Mouse (Mus musculus): ENCODE measurements around the gene Ankrd65. TPM values are rescaled to one million over a fixed set of nuclear protein-coding genes. Genes with fewer than 3 reads are reported as not detected.
A peak's percentile ranks its signal among the peaks of the same experiment; 100 is the strongest.

The Ankrd65 gene
- polyA plus RNA-seq, 1 experiment from 2014 or later = 0.69 TPM

DNA sequence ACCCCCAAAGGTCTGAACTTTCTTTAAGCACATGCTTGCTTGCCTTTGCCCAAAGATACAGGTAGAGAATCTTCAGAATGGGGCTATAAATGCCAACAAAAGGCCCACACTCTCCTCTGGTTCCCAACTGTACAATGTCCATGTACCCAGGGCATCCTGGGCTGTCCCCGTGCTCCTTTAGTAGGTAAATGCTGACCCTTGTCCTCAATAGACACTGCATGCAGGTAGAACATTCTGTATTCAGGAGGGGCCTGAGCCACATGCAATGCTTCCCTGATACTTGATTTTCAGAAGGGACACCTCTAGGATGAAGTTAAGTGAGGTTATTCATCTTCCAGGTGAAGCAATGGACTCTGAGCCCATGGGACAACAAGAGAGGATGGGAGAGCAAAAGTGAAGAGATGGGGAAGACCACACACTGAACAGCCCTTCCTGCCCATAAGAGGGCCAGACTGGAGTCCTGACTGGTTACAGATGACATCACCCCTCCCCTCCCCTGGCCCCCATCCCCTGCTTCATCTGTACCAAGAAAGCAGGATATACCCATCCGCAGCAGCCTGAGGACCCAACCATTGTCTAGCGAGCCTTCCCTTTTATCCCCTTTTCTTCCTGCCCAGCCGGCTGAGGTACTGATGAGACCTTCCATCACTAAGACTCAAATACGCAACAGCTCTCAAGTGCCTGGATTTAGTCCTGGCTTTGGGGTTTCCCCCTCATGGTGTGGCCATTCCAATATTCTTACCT, 16.7 kb upstream of the Ankrd65 start:
- Histone ChIP-seq H3K4me1 (replicated peaks; ENCODE audit: control insufficient read depth, insufficient read depth, low read length) (peaks cover 45% of the 10 kb centered on the region), H3K36me3 (ENCODE audit: control insufficient read depth, insufficient read depth, low read length) (no peaks in the 10 kb centered on the region)
- WGBS = 39% methylated on average over 5 of the region's 5 CpGs

DNA sequence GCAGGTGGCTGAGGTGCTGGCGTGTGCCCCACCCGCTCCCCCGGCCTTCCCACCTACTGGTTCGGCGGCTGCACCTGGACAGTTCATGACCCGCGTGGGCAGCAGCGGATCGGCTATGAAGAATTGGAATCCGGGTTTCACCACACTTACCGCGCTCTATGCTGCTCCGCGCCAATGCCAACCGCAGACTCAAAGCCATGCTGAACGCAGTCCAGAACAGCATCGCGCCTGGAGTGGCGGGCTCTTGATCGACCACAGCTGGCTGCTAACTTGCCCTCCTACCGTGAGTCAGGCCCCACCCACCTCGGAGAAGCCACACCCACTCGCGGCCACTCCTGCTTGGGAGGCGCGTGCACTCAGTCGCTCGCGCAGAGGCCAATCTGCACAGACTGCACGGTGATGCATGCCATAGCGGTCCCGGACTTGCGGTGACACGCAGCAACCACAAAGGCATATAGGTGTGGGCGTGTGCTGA, 15.9 kb upstream of the Ankrd65 start, which contains the start of gene Vwa1:
TSS of gene Vwa1 (minus strand) at position 419 of the 475 bp plus-strand sequence.
- Histone ChIP-seq H3K27me3 (ENCODE audit: control insufficient read depth, insufficient read depth, low read depth, low read length) (peaks cover 17% of the 10 kb centered on the region), H3K36me3 (ENCODE audit: control insufficient read depth, insufficient read depth, low read length) (no peaks in the 10 kb centered on the region), H3K27ac (ENCODE audit: low read length) (peak within 1 kb of the TSS; percentile 75), H3K9ac (ENCODE audit: low read length) (peak within 1 kb of the TSS; percentile 57), H3K4me2 (ENCODE audit: low read depth, low read length) (peak within 1 kb of the TSS; percentile 87), H3K9me3 (ENCODE audit: control insufficient read depth, low read length) (no peaks in the 10 kb centered on the region), H3K4me1 (replicated peaks; ENCODE audit: control insufficient read depth, insufficient read depth, low read length) (peaks cover 45% of the 10 kb centered on the region), H3K4me3 (ENCODE audit: low read length) (peak within 1 kb of the TSS; percentile 49)
- WGBS = under 1% methylated on average over 35 of the region's 35 CpGs
- ATAC-seq (ENCODE audit: low read depth) = peak; percentile 71

More for the DNA sequence above, 16.7 kb upstream of the Ankrd65 start:
- H3K4me3 ChIP-seq (ENCODE audit: low read length) = peak overlapping the region; percentile 49
- H3K4me2 ChIP-seq (ENCODE audit: low read depth, low read length) = peak overlapping the region; percentile 87
- 0 out of 2 replicates have a peak overlapping the region, but pooled peaks have one; percentile 14 for H3K9ac ChIP-seq (ENCODE audit: low read length)
- ATAC-seq (ENCODE audit: low read depth) = no peak
- H3K27me3 ChIP-seq (ENCODE audit: control insufficient read depth, insufficient read depth, low read depth, low read length) = peaks cover 17% of the 10 kb centered on the region
- H3K9me3 ChIP-seq (ENCODE audit: control insufficient read depth, low read length) = no peaks in the 10 kb centered on the region
- H3K27ac ChIP-seq (ENCODE audit: low read length) = no peak overlapping the region

DNA sequence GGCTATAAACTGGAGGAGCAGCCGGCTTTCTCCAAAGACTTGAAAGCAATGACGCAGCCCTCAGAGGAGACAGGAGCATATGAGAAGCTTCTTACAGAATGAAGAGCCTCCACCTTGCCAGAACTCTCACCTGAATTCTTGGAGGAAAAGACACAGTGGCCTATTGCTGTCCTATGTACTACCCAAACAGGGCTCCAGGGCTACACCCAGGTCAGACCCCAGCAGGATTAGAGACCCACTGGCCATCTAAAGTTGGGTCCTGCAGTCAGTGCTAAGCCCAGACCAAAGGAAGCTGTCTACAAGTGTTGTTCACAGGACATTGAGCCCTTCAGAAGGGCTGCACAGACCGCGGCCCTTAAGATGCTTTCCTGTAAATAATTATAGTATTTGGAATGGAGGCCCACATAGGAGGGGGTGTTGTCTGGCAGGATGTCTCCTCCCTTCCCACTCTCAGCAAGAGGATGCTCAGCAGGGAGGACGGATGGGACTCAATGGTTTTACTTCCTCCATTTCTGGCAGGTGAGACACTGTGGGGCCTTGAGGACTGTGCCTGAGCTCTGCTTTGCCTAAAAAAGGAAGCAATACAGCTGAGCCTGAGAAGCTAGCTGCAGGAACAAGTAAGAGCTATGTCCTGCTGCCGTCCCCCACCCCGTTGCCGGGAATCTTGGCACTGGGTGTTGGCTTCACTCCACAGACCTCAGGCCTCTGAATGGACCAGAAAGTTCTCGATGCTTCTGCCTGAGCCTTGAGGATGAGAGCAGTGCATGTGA, 15.1 kb upstream of the Ankrd65 start:
- no peaks in the 10 kb centered on the region for H3K9me3 ChIP-seq (ENCODE audit: control insufficient read depth, low read length)
- WGBS = 23% methylated on average over 9 of the region's 9 CpGs
- H3K9ac ChIP-seq (ENCODE audit: low read length) = no peak overlapping the region
- peak; percentile 34 for ATAC-seq (ENCODE audit: low read depth)
- peak overlapping the region; percentile 75 for H3K27ac ChIP-seq (ENCODE audit: low read length)
- H3K4me2 ChIP-seq (ENCODE audit: low read depth, low read length) = peak overlapping the region; percentile 87
- peak overlapping the region; percentile 49 for H3K4me3 ChIP-seq (ENCODE audit: low read length)
- peaks cover 45% of the 10 kb centered on the region for H3K4me1 ChIP-seq (replicated peaks; ENCODE audit: control insufficient read depth, insufficient read depth, low read length)
- H3K27me3 ChIP-seq (ENCODE audit: control insufficient read depth, insufficient read depth, low read depth, low read length) = peaks cover 17% of the 10 kb centered on the region
- H3K36me3 ChIP-seq (ENCODE audit: control insufficient read depth, insufficient read depth, low read length) = no peaks in the 10 kb centered on the region

DNA sequence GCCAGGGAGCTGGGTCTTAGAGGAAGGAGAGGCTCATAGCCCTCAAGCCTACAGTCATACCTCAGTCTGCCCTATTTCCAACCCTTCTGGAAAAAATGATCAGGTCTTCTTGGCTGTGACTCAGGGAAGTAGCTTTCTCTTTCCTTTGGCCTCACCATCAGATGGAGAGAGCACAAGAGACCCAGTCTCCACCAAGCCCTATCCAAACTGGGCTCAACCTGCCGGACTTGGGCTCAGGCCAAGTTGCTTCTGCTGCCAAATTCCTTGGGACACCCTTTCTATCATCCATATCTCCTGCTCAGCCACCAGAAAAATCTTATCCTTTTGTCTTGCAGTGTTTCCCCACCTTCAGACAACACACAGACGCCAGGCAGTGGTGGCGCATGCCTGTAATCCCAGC, 14.4 kb upstream of the Ankrd65 start:
- no peak for ATAC-seq (ENCODE audit: low read depth)
- peaks cover 41% of the 10 kb centered on the region for H3K4me1 ChIP-seq (replicated peaks; ENCODE audit: control insufficient read depth, insufficient read depth, low read length)
- peak overlapping the region; percentile 75 for H3K27ac ChIP-seq (ENCODE audit: low read length)

DNA sequence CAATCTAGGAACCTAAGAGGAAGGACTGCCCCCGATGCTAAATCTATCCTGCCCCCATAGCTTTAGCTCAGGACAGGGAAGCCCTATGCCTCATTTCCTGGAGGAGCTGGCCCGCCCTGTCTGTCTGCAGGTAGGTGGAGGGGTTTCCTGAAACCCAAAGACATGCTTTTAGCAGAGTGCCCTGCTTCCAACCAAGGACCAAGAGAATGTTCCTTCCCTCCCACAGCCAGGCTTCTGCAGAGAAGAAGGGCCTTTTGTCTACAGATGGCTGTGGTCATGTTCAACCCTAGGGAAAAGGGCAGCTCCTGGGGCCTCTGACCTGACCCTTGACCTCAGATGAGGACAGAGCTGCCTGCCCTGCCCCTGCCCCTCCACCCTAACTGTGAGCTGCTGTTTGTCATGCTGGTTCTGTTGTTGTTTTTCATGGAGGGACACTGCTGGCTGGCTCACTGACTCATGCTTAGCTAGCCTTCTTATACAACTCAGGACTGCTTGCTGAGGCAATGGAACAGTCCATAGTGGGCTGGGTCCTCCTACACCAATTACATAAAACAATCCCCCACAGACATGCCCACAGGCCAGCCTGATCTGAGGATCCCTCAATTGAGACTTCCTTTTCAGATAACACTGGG, 13.4 kb upstream of the Ankrd65 start:
- no peak for ATAC-seq (ENCODE audit: low read depth)
- H3K27ac ChIP-seq (ENCODE audit: low read length) = no peak overlapping the region
- 53% methylated on average over 2 of the region's 2 CpGs for WGBS

More for the DNA sequence above, 14.4 kb upstream of the Ankrd65 start:
- Histone ChIP-seq H3K4me3 (ENCODE audit: low read length) (no peak overlapping the region), H3K9me3 (ENCODE audit: control insufficient read depth, low read length) (no peaks in the 10 kb centered on the region), H3K4me2 (ENCODE audit: low read depth, low read length) (no peak overlapping the region), H3K27me3 (ENCODE audit: control insufficient read depth, insufficient read depth, low read depth, low read length) (peaks cover 17% of the 10 kb centered on the region), H3K36me3 (ENCODE audit: control insufficient read depth, insufficient read depth, low read length) (no peaks in the 10 kb centered on the region), H3K9ac (ENCODE audit: low read length) (no peak overlapping the region)
- 54% methylated on average over 3 of the region's 3 CpGs for WGBS

DNA sequence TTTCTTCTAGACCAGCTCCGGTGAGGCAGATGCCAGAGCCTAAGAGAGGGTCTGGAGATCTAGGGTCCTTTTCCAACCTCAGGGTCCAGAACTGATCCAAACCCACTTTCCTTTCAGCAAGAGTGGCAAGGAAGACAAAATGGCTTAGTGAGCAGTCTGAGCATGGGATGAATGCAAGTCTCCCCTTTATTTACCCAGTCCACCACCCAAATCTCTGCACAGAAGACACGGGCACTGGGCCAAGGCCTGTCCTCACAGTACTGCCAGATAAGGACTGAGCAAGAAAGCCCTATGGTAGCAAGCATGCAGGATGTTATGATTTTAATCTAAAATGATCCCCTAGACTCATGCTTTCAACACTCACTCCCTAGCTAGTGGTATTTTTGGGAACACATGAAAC, 12.4 kb upstream of the Ankrd65 start:
- no peaks in the 10 kb centered on the region for H3K36me3 ChIP-seq (ENCODE audit: control insufficient read depth, insufficient read depth, low read length)
- no peaks in the 10 kb centered on the region for H3K9me3 ChIP-seq (ENCODE audit: control insufficient read depth, low read length)
- no peak overlapping the region for H3K4me2 ChIP-seq (ENCODE audit: low read depth, low read length)
- 60% methylated on average over 2 of the region's 2 CpGs for WGBS
- no peak overlapping the region for H3K4me3 ChIP-seq (ENCODE audit: low read length)
- H3K9ac ChIP-seq (ENCODE audit: low read length) = 0 out of 2 replicates have a peak overlapping the region, but pooled peaks have one; percentile 4
- peak overlapping the region; percentile 61 for H3K27ac ChIP-seq (ENCODE audit: low read length)
- no peak for ATAC-seq (ENCODE audit: low read depth)
- H3K4me1 ChIP-seq (replicated peaks; ENCODE audit: control insufficient read depth, insufficient read depth, low read length) = peaks cover 44% of the 10 kb centered on the region
- H3K27me3 ChIP-seq (ENCODE audit: control insufficient read depth, insufficient read depth, low read depth, low read length) = peaks cover 12% of the 10 kb centered on the region

More for the DNA sequence above, 13.4 kb upstream of the Ankrd65 start:
- no peak overlapping the region for H3K4me2 ChIP-seq (ENCODE audit: low read depth, low read length)
- H3K27me3 ChIP-seq (ENCODE audit: control insufficient read depth, insufficient read depth, low read depth, low read length) = peaks cover 14% of the 10 kb centered on the region
- peak overlapping the region; percentile 28; the same call in 1 of the 2 replicates for H3K9ac ChIP-seq (ENCODE audit: low read length)
- no peak overlapping the region for H3K4me3 ChIP-seq (ENCODE audit: low read length)
- H3K36me3 ChIP-seq (ENCODE audit: control insufficient read depth, insufficient read depth, low read length) = no peaks in the 10 kb centered on the region
- peaks cover 44% of the 10 kb centered on the region for H3K4me1 ChIP-seq (replicated peaks; ENCODE audit: control insufficient read depth, insufficient read depth, low read length)
- H3K9me3 ChIP-seq (ENCODE audit: control insufficient read depth, low read length) = no peaks in the 10 kb centered on the region

DNA sequence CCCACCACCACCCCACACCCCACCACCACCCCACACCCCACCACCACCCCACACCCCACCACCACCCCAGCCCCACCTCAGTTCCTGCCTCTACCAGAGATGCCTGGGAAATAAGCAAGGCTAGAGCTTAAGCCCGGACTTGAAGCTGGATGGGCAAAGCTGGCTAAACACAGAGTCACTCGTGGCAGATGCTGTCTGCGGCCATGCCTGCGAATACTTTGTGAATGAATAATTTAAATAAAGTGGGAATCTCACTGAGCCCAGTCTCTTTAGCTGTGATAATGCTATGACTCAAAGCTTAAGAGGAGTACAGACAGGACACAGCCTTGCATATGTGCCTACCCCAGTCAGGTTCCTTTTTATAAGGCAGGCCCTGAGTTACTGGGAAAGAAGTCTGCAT, 10.7 kb upstream of the Ankrd65 start:
- WGBS = 75% methylated on average over 4 of the region's 4 CpGs
- no peak for ATAC-seq (ENCODE audit: low read depth)

DNA sequence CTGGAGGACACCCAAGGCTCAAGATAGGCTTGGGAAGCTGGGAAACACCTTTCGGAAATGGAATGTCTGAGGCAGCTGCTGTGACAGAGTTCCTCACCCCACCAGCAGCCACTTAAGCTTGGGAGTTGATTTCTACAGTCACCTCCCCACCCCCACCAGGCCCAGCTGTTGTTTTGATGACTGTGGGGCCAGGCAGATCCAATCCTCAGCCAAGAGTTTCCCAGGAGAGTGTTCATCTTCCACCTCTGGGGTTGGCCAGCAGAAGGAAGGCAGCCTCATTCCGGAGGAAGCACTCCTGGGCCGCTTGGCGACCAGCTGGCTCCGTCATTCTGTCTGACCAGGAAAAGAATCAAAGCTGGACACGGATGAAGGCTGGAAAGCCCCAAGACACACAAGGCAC, 9.3 kb upstream of the Ankrd65 start:
- Histone ChIP-seq H3K4me2 (ENCODE audit: low read depth, low read length) (no peak overlapping the region), H3K27me3 (ENCODE audit: control insufficient read depth, insufficient read depth, low read depth, low read length) (no peaks in the 10 kb centered on the region), H3K27ac (ENCODE audit: low read length) (peak overlapping the region; percentile 19), H3K9ac (ENCODE audit: low read length) (no peak overlapping the region), H3K4me3 (ENCODE audit: low read length) (no peak overlapping the region), H3K36me3 (ENCODE audit: control insufficient read depth, insufficient read depth, low read length) (no peaks in the 10 kb centered on the region), H3K9me3 (ENCODE audit: control insufficient read depth, low read length) (no peaks in the 10 kb centered on the region), H3K4me1 (replicated peaks; ENCODE audit: control insufficient read depth, insufficient read depth, low read length) (peaks cover 30% of the 10 kb centered on the region)
- 0 out of 2 replicates have a peak, but pooled peaks have one; percentile 15 for ATAC-seq (ENCODE audit: low read depth)
- WGBS = 6% methylated on average over 6 of the region's 6 CpGs

More for the DNA sequence above, 10.7 kb upstream of the Ankrd65 start:
- Histone ChIP-seq H3K4me1 (replicated peaks; ENCODE audit: control insufficient read depth, insufficient read depth, low read length) (peaks cover 41% of the 10 kb centered on the region), H3K27me3 (ENCODE audit: control insufficient read depth, insufficient read depth, low read depth, low read length) (no peaks in the 10 kb centered on the region), H3K9ac (ENCODE audit: low read length) (no peak overlapping the region), H3K4me2 (ENCODE audit: low read depth, low read length) (no peak overlapping the region), H3K4me3 (ENCODE audit: low read length) (no peak overlapping the region), H3K9me3 (ENCODE audit: control insufficient read depth, low read length) (no peaks in the 10 kb centered on the region), H3K27ac (ENCODE audit: low read length) (no peak overlapping the region), H3K36me3 (ENCODE audit: control insufficient read depth, insufficient read depth, low read length) (no peaks in the 10 kb centered on the region)

Measured in lung, embryonic 16.5 days (tissue).